Mouse (Mus musculus) erythroblast, embryonic 14.5 days (primary cell): Measurements from ENCODE around the gene Crabp2. TPM values are rescaled to one million over a fixed set of nuclear protein-coding genes. Genes with fewer than 3 reads are reported as not detected.

Experiments
- H3K27me3 ChIP-seq: 2 replicates; pipeline ENCODE4 v1.6.1; 2012; ENCODE audit warnings: inconsistent platforms; ENCODE audit not compliant: control insufficient read depth
- H3K36me3 ChIP-seq: 2 replicates; pipeline ENCODE4 v1.6.1; 2012; ENCODE audit warnings: mild to moderate bottlenecking, inconsistent platforms; ENCODE audit not compliant: control insufficient read depth
- H3K4me1 ChIP-seq: 2 replicates; pipeline ENCODE4 v1.6.1; 2012; ENCODE audit warnings: inconsistent platforms; ENCODE audit not compliant: control insufficient read depth
- H3K4me3 ChIP-seq: replicated peaks from 2 replicates; pipeline ENCODE3; 2012; ENCODE audit warnings: moderate library complexity, mild to moderate bottlenecking, inconsistent platforms
- H3K9me3 ChIP-seq: 2 replicates; pipeline ENCODE4 v1.6.1; 2012; ENCODE audit warnings: low read length, inconsistent platforms, mixed read lengths; ENCODE audit not compliant: control insufficient read depth
- GATA1 ChIP-seq: IDR thresholded peaks from 2 replicates; pipeline ENCODE4 v1.6.1; 2012; ENCODE audit warnings: low read length, inconsistent platforms, mixed read lengths
- TAL1 ChIP-seq: IDR thresholded peaks from 3 replicates; pipeline ENCODE4 v1.6.1; 2012; ENCODE audit warnings: low read length, inconsistent platforms, mixed read lengths
- polyA plus RNA-seq: library from polyadenylated mRNA; stranded (reverse); fragments of >175 nt; gene quantifications from 2 replicates; pipeline ENCODE4 v1.2.3, GENCODE M21; 2012

Crabp2 gene
- polyA plus RNA-seq, 1 experiment, result not detected

GRCm38 (mm10) chr3:87920270-87920943 is 28.1 kb upstream of the Crabp2 start:
- H3K27me3 ChIP-seq, result no peaks in the 10 kb centered on the region
- peak overlapping the region; percentile 66 for H3K4me3 ChIP-seq
- peaks cover 27% of the 10 kb centered on the region for H3K4me1 ChIP-seq
- TF ChIP-seq GATA1 (no peak), TAL1 (no peak)
- H3K36me3 ChIP-seq, result peaks cover 73% of the 10 kb centered on the region
- H3K9me3 ChIP-seq, result no peaks in the 10 kb centered on the region

- TF ChIP-seq GATA1, result no peak
- TF ChIP-seq TAL1, result no peak
- no peak overlapping the region for H3K4me3 ChIP-seq
- peaks cover 38% of the 10 kb centered on the region for H3K4me1 ChIP-seq
- no peaks in the 10 kb centered on the region for H3K9me3 ChIP-seq
- no peaks in the 10 kb centered on the region for H3K27me3 ChIP-seq
- H3K36me3 ChIP-seq, result peaks cover 69% of the 10 kb centered on the region
Measured at GRCm38 (mm10) chr3:87924996-87925395, 23.5 kb upstream of the Crabp2 start.

GRCm38 (mm10) chr3:87927452-87927851 is 21.0 kb upstream of the Crabp2 start:
- Histone ChIP-seq H3K9me3 (no peaks in the 10 kb centered on the region), H3K4me1 (peaks cover 44% of the 10 kb centered on the region), H3K27me3 (no peaks in the 10 kb centered on the region), H3K4me3 (no peak overlapping the region), H3K36me3 (peaks cover 67% of the 10 kb centered on the region)
- TF ChIP-seq GATA1 (no peak), TAL1 (no peak)

GRCm38 (mm10) chr3:87929341-87930077 is 19.0 kb upstream of the Crabp2 start:
- TF ChIP-seq GATA1 (no peak), TAL1 (no peak)
- H3K4me1 ChIP-seq, result peaks cover 58% of the 10 kb centered on the region
- peak overlapping the region; percentile 100 for H3K4me3 ChIP-seq
- no peaks in the 10 kb centered on the region for H3K9me3 ChIP-seq
- no peaks in the 10 kb centered on the region for H3K27me3 ChIP-seq
- peaks cover 64% of the 10 kb centered on the region for H3K36me3 ChIP-seq

GRCm38 (mm10) chr3:87930078-87930795 is 18.2 kb upstream of the Crabp2 start, which contains the start of the genes Isg20l2 and Rrnad1:
Gene Isg20l2 (plus strand): TSS chr3:87930314.
Gene Rrnad1 (minus strand): TSS chr3:87930717.
- Histone ChIP-seq H3K36me3 (peaks cover 64% of the 10 kb centered on the region), H3K4me3 (peak within 1 kb of the TSS; percentile 100), H3K4me1 (peaks cover 63% of the 10 kb centered on the region)

GRCm38 (mm10) chr3:87934026-87934425 is 14.4 kb upstream of the Crabp2 start:
- peaks cover 74% of the 10 kb centered on the region for H3K36me3 ChIP-seq
- peaks cover 54% of the 10 kb centered on the region for H3K4me1 ChIP-seq

More at GRCm38 (mm10) chr3:87930078-87930795, 18.2 kb upstream of the Crabp2 start, which contains the start of the genes Isg20l2 and Rrnad1:
- H3K27me3 ChIP-seq, result no peaks in the 10 kb centered on the region
- TF ChIP-seq GATA1 (no peak), TAL1 (no peak)
- no peaks in the 10 kb centered on the region for H3K9me3 ChIP-seq

GRCm38 (mm10) chr3:87934501-87934900 is 14.0 kb upstream of the Crabp2 start:
- no peaks in the 10 kb centered on the region for H3K9me3 ChIP-seq
- no peak overlapping the region for H3K4me3 ChIP-seq
- no peaks in the 10 kb centered on the region for H3K27me3 ChIP-seq
- TF ChIP-seq GATA1 (no peak), TAL1 (no peak)
- peaks cover 49% of the 10 kb centered on the region for H3K4me1 ChIP-seq
- peaks cover 78% of the 10 kb centered on the region for H3K36me3 ChIP-seq

More at GRCm38 (mm10) chr3:87934026-87934425, 14.4 kb upstream of the Crabp2 start:
- H3K27me3 ChIP-seq, result no peaks in the 10 kb centered on the region
- no peak overlapping the region for H3K4me3 ChIP-seq
- no peaks in the 10 kb centered on the region for H3K9me3 ChIP-seq
- TF ChIP-seq TAL1 (no peak), GATA1 (no peak)

GRCm38 (mm10) chr3:87935201-87935600 is 13.3 kb upstream of the Crabp2 start:
- Histone ChIP-seq H3K27me3 (no peaks in the 10 kb centered on the region), H3K9me3 (no peaks in the 10 kb centered on the region), H3K4me1 (peaks cover 46% of the 10 kb centered on the region), H3K4me3 (no peak overlapping the region), H3K36me3 (peaks cover 85% of the 10 kb centered on the region)
- TF ChIP-seq GATA1 (no peak), TAL1 (no peak)
